Mouse (Mus musculus) forebrain, embryonic 11.5 days (tissue): ENCODE data around the gene Cep295nl. TPM values are rescaled to one million over a fixed set of nuclear protein-coding genes. Genes with fewer than 3 reads are reported as not detected.
A peak's percentile ranks its signal among the peaks of the same experiment; 100 is the strongest.
"Not testable (repeated sequence)": the region's sequence is repeated elsewhere in the genome, so short reads cannot be mapped to it uniquely, and the experiment has no call there.

Experiments
- ATAC-seq: fragments of 200-750 bp; cut with Nextera tagmentation; replicated peaks from 2 replicates; pipeline ENCODE4 v1.8.0; 2017; ENCODE audit warnings: moderate TSS enrichment; ENCODE audit not compliant: low FRiP score
- DNase-seq: peaks from one replicate; pipeline ENCODE4 v3.0.0-alpha.2; 2017; ENCODE audit warnings: low spot score
- H3K27ac ChIP-seq: fragments of 300-500 bp; sonication (generic); 2 replicates; pipeline ENCODE4 v1.5.1; 2014; ENCODE audit warnings: low read depth, low read length
- H3K27me3 ChIP-seq: fragments of 300-500 bp; sonication (generic); 2 replicates; pipeline ENCODE4 v1.6.1; 2014; ENCODE audit warnings: mild to moderate bottlenecking, low read length, mixed read lengths; ENCODE audit not compliant: control insufficient read depth, insufficient read depth
- H3K36me3 ChIP-seq: fragments of 300-500 bp; sonication (generic); 2 replicates; pipeline ENCODE4 v1.6.1; 2014; ENCODE audit warnings: mild to moderate bottlenecking, low read length, moderate library complexity, mixed read lengths; ENCODE audit not compliant: control insufficient read depth, insufficient read depth
- H3K4me1 ChIP-seq: fragments of 300-500 bp; sonication (generic); replicated peaks from 2 replicates; pipeline ENCODE4 v1.6.1; 2014; ENCODE audit warnings: low read length, mixed read lengths; ENCODE audit not compliant: control insufficient read depth, insufficient read depth
- H3K4me2 ChIP-seq: fragments of 300-500 bp; sonication (generic); 2 replicates; pipeline ENCODE4 v1.6.1; 2014; ENCODE audit warnings: low read depth, mild to moderate bottlenecking, low read length, moderate library complexity, mixed read lengths; ENCODE audit not compliant: severe bottlenecking
- H3K4me3 ChIP-seq: fragments of 300-500 bp; sonication (generic); 2 replicates; pipeline ENCODE4 v1.5.1; 2014; ENCODE audit warnings: low read depth, low read length
- H3K9ac ChIP-seq: fragments of 300-500 bp; sonication (generic); 2 replicates; pipeline ENCODE4 v1.6.1; 2014; ENCODE audit warnings: low read length
- H3K9me3 ChIP-seq: fragments of 300-500 bp; sonication (generic); 2 replicates; pipeline ENCODE4 v1.6.1; 2016; ENCODE audit warnings: low read length, mixed read lengths; ENCODE audit not compliant: control insufficient read depth
- WGBS: fragments of 180-500 bp; shearing (Covaris S2); extraction: QIAGEN DNeasy Blood & Tissue Kit; methylation state at CpG from one replicate; pipeline ENCODE4 v1.1.7; 2014; 5-methylcytosine and 5-hydroxymethylcytosine counted together
- polyA plus RNA-seq: library from polyadenylated mRNA; unstranded; fragments of >200 nt; fragmentation: Nextera tagmentation; extraction: Ambion mirVana; gene quantifications from 2 replicates; pipeline ENCODE4 v1.2.1, GENCODE M21; 2014

The Cep295nl gene
- polyA plus RNA-seq: 0.44 and 0.60 TPM in 2 replicates

- Histone ChIP-seq H3K4me1 (peaks cover 15% of the 10 kb centered on the region), H3K27ac (peak within 1 kb of the TSS; percentile 46; the same call in 1 of the 2 replicates)
Measured at GRCm38 (mm10) chr11:118342400-118342981, at the start of gene Cep295nl. Gene Cep295nl, minus strand, starts transcription at chr11:118342500.

DNA sequence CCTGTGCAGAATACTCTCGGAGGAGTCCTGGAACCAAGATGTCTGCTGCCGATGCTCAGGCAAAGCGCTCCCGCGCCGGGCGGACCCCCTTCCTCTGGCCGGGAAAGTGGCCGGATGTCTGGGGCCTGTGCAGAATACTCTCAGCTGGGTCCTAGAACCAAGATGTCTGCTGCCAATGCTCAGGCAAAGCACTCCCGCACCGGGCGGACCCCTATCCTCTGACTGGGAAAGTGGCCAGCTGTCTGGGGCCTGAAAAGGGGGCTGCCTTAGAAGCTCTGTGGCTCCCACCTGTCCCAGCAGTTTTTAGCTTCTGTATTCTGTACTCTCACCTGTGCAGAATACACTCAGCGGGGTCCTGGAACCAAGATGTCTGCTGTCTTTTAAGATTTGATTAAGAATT, 45.5 kb upstream of the Cep295nl start:
- H3K27ac ChIP-seq, H3K36me3 ChIP-seq, H3K9me3 ChIP-seq, H3K27me3 ChIP-seq, H3K4me3 ChIP-seq, H3K4me1 ChIP-seq, ATAC-seq, H3K4me2 ChIP-seq, DNase-seq, H3K9ac ChIP-seq: not testable (repeated sequence)
- 93% methylated on average over 13 of the region's 13 CpGs for WGBS

More at GRCm38 (mm10) chr11:118342400-118342981, at the start of gene Cep295nl:
- H3K9ac ChIP-seq: no peak within 1 kb of the TSS
- 30% methylated on average over 7 of the region's 7 CpGs for WGBS
- no peaks in the 10 kb centered on the region for H3K9me3 ChIP-seq
- H3K36me3 ChIP-seq: no peaks in the 10 kb centered on the region
- no peak within 1 kb of the TSS for H3K4me3 ChIP-seq
- no peak within 1 kb of the TSS for H3K4me2 ChIP-seq
- no peaks in the 10 kb centered on the region for H3K27me3 ChIP-seq
- ATAC-seq (peak; percentile 55; the same call in 1 of the 2 replicates), DNase-seq (no peak)

DNA sequence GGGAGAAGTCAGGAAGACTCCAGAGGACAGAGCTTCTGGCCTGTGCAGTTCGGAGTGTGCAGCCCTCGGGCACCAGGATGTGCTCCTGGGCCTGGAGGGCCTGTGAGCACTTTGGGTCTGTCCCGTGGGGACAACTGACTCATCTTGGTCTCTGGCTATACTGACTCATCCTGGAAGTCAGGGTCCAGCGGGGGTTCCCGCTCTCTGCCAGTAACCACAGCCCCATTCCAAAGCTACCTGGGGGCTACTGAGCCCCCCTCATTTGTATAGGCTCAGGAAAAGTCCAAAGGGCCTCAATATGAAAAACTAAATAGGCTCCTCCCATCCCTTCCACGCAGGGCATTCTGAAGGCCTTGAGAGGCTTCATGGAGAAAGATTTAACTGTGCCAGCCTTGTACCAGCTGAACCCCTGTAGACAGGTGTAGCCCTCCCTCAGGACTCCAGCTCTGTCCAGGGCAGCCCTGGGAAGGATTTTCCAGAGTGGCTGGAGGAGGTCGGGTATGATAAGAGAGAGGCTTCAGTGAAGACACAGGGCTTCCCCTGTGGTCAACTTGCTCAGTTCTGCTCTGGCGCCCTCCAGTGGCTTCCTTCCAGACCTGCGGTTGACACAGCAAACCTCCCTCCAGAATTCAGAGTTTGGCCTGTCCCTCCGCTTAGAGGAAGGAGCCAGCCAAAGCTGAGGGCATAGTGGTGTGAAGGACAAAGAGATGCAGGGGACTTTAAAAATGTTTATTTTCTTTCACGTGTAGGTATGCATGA, 37.1 kb upstream of the Cep295nl start:
- H3K4me2 ChIP-seq: no peak overlapping the region
- DNase-seq (peak; percentile 87), ATAC-seq (no peak)
- no peak overlapping the region for H3K27ac ChIP-seq
- H3K27me3 ChIP-seq: no peaks in the 10 kb centered on the region
- peak overlapping the region; percentile 32; the same call in 1 of the 2 replicates for H3K9ac ChIP-seq
- WGBS: 44% methylated on average over 11 of the region's 11 CpGs
- no peak overlapping the region for H3K4me3 ChIP-seq
- H3K9me3 ChIP-seq: no peaks in the 10 kb centered on the region
- H3K4me1 ChIP-seq: no peaks in the 10 kb centered on the region
- H3K36me3 ChIP-seq: no peaks in the 10 kb centered on the region

GRCm38 (mm10) chr11:118378656-118379055, 36.4 kb upstream of the Cep295nl start:
- no peak overlapping the region for H3K27ac ChIP-seq
- H3K27me3 ChIP-seq: no peaks in the 10 kb centered on the region
- H3K4me3 ChIP-seq: no peak overlapping the region
- WGBS: 82% methylated on average over 6 of the region's 6 CpGs
- H3K4me2 ChIP-seq: no peak overlapping the region
- ATAC-seq: no peak
- no peaks in the 10 kb centered on the region for H3K36me3 ChIP-seq
- H3K4me1 ChIP-seq: no peaks in the 10 kb centered on the region
- H3K9ac ChIP-seq: no peak overlapping the region
- no peaks in the 10 kb centered on the region for H3K9me3 ChIP-seq
- DNase-seq: no peak

- H3K36me3 ChIP-seq, H3K9ac ChIP-seq, H3K9me3 ChIP-seq, ATAC-seq, H3K27ac ChIP-seq, H3K27me3 ChIP-seq, DNase-seq, H3K4me1 ChIP-seq, H3K4me3 ChIP-seq, H3K4me2 ChIP-seq: not testable (repeated sequence)
Measured at GRCm38 (mm10) chr11:118376323-118376722, 34.0 kb upstream of the Cep295nl start.

DNA sequence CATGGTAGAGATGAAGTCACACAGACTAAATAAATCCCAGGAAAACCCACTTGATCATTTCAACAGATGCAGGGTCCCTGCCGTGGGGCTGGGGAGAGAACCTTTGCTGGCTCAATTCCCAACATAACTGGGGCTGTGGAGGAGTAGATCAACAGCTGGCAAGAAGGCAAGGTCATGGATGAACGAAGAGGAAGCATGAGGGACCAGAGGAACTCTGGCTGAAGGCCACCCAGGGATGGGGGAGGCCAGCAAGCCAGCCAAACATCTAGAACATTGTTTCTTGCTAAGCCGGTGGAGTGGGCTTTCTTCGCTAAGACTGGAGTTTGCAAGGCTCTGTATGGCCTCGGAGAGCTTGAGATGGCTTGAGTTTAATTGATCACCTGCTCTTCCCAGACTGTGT, 33.6 kb upstream of the Cep295nl start:
- no peak for DNase-seq
- Histone ChIP-seq H3K9ac (no peak overlapping the region), H3K27me3 (no peaks in the 10 kb centered on the region), H3K4me3 (no peak overlapping the region), H3K4me1 (no peaks in the 10 kb centered on the region), H3K9me3 (no peaks in the 10 kb centered on the region), H3K4me2 (no peak overlapping the region), H3K27ac (no peak overlapping the region), H3K36me3 (no peaks in the 10 kb centered on the region)
- WGBS: 92% methylated on average over 5 of the region's 5 CpGs
- no peak for ATAC-seq

GRCm38 (mm10) chr11:118375461-118375860, 33.2 kb upstream of the Cep295nl start:
- Histone ChIP-seq H3K4me2 (no peak overlapping the region), H3K4me1 (no peaks in the 10 kb centered on the region), H3K27me3 (no peaks in the 10 kb centered on the region), H3K4me3 (no peak overlapping the region), H3K9ac (no peak overlapping the region), H3K36me3 (no peaks in the 10 kb centered on the region), H3K9me3 (no peaks in the 10 kb centered on the region), H3K27ac (no peak overlapping the region)
- DNase-seq (no peak), ATAC-seq (no peak)
- WGBS: 95% methylated on average over 8 of the region's 8 CpGs

- Histone ChIP-seq H3K27me3 (no peaks in the 10 kb centered on the region), H3K9ac (no peak overlapping the region), H3K4me3 (no peak overlapping the region), H3K9me3 (no peaks in the 10 kb centered on the region), H3K4me1 (no peaks in the 10 kb centered on the region), H3K36me3 (no peaks in the 10 kb centered on the region), H3K27ac (no peak overlapping the region), H3K4me2 (no peak overlapping the region)
- DNase-seq (no peak), ATAC-seq (no peak)
Measured at GRCm38 (mm10) chr11:118375006-118375405, 32.7 kb upstream of the Cep295nl start.

GRCm38 (mm10) chr11:118374506-118374905, 32.2 kb upstream of the Cep295nl start:
- WGBS: 72% methylated on average over 5 of the region's 5 CpGs

More at GRCm38 (mm10) chr11:118374506-118374905, 32.2 kb upstream of the Cep295nl start:
- no peak overlapping the region for H3K9ac ChIP-seq
- ATAC-seq: no peak
- no peak overlapping the region for H3K4me3 ChIP-seq
- no peak for DNase-seq
- no peak overlapping the region for H3K4me2 ChIP-seq
- H3K9me3 ChIP-seq: no peaks in the 10 kb centered on the region
- no peaks in the 10 kb centered on the region for H3K27me3 ChIP-seq
- H3K27ac ChIP-seq: no peak overlapping the region
- H3K36me3 ChIP-seq: no peaks in the 10 kb centered on the region
- H3K4me1 ChIP-seq: no peaks in the 10 kb centered on the region
